Mouse (Mus musculus) E14TG2a.4 (cell line): ENCODE data around the gene Cpn2.

ENCODE experiments used
- H3K27me3 ChIP-seq: 2 replicates; pipeline ENCODE4 v1.6.1; 2014; ENCODE audit warnings: low read length, control low read depth; ENCODE audit not compliant: insufficient read depth
- H3K36me3 ChIP-seq: 2 replicates; pipeline ENCODE4 v1.6.1; 2014; ENCODE audit warnings: low read length, control low read depth; ENCODE audit not compliant: insufficient read depth
- H3K4me1 ChIP-seq: replicated peaks from 2 replicates; pipeline ENCODE4 v1.6.1; 2014; ENCODE audit warnings: low read depth, low read length, control low read depth
- H3K4me3 ChIP-seq: replicated peaks from 2 replicates; pipeline ENCODE4 v1.5.1; 2014; ENCODE audit warnings: mild to moderate bottlenecking, low read length
- H3K9me3 ChIP-seq: 2 replicates; pipeline ENCODE4 v1.6.1; 2014; ENCODE audit warnings: low read length, control low read depth
- CTCF ChIP-seq: conservative IDR thresholded peaks from 2 replicates; pipeline ENCODE4 v1.5.1; 2014; ENCODE audit warnings: low read length
- NANOG ChIP-seq: IDR thresholded peaks from 2 replicates; pipeline ENCODE4 v1.6.1; 2014; ENCODE audit warnings: borderline replicate concordance, low read length, mixed read lengths
- POU5F1 ChIP-seq: IDR thresholded peaks from 2 replicates; pipeline ENCODE4 v1.6.1; 2014; ENCODE audit warnings: low read length, borderline replicate concordance

Gene Cpn2

GRCm38 (mm10) chr16:30260012-30260635 is 7.2 kb downstream of the Cpn2 start:
- Histone ChIP-seq H3K9me3 (no peaks in the 10 kb centered on the region), H3K4me3 (no peak overlapping the region; the same call in 1 of the 2 replicates), H3K36me3 (no peaks in the 10 kb centered on the region), H3K4me1 (peaks cover 38% of the 10 kb centered on the region), H3K27me3 (peaks cover 11% of the 10 kb centered on the region; the same call in 1 of the 2 replicates)
- TF ChIP-seq NANOG (no peak), POU5F1 (no peak), CTCF (no peak)

- TF ChIP-seq NANOG (no peak), CTCF (no peak), POU5F1 (no peak)
Observed at GRCm38 (mm10) chr16:30259444-30259843, 7.9 kb downstream of the Cpn2 start.

GRCm38 (mm10) chr16:30258441-30258840 is 8.9 kb downstream of the Cpn2 start:
- Histone ChIP-seq H3K9me3 (no peaks in the 10 kb centered on the region), H3K4me3 (no peak overlapping the region), H3K27me3 (peaks cover 11% of the 10 kb centered on the region; the same call in 1 of the 2 replicates), H3K36me3 (no peaks in the 10 kb centered on the region), H3K4me1 (peaks cover 42% of the 10 kb centered on the region)
- no peak for TF ChIP-seq POU5F1
- no peak for TF ChIP-seq NANOG
- no peak for TF ChIP-seq CTCF

More at GRCm38 (mm10) chr16:30259444-30259843, 7.9 kb downstream of the Cpn2 start:
- Histone ChIP-seq H3K4me3 (no peak overlapping the region), H3K36me3 (no peaks in the 10 kb centered on the region), H3K9me3 (no peaks in the 10 kb centered on the region), H3K27me3 (peaks cover 11% of the 10 kb centered on the region; the same call in 1 of the 2 replicates), H3K4me1 (peaks cover 42% of the 10 kb centered on the region)

- TF ChIP-seq POU5F1 (no peak), NANOG (no peak), CTCF (no peak)
- no peaks in the 10 kb centered on the region for H3K36me3 ChIP-seq
- H3K4me3 ChIP-seq = no peak overlapping the region
Observed at GRCm38 (mm10) chr16:30257718-30258117, 9.6 kb downstream of the Cpn2 start.

GRCm38 (mm10) chr16:30255061-30255460 is 12.2 kb downstream of the Cpn2 start:
- H3K4me3 ChIP-seq = 0 out of 2 replicates have a peak overlapping the region, but pooled peaks have one; percentile 32
- TF ChIP-seq NANOG (no peak), POU5F1 (no peak), CTCF (no peak)
- no peaks in the 10 kb centered on the region for H3K9me3 ChIP-seq

More at GRCm38 (mm10) chr16:30257718-30258117, 9.6 kb downstream of the Cpn2 start:
- Histone ChIP-seq H3K27me3 (peaks cover 11% of the 10 kb centered on the region; the same call in 1 of the 2 replicates), H3K9me3 (no peaks in the 10 kb centered on the region), H3K4me1 (peaks cover 42% of the 10 kb centered on the region)

GRCm38 (mm10) chr16:30253900-30254299 is 13.4 kb downstream of the Cpn2 start:
- Histone ChIP-seq H3K4me1 (peaks cover 44% of the 10 kb centered on the region), H3K9me3 (no peaks in the 10 kb centered on the region), H3K4me3 (no peak overlapping the region), H3K36me3 (no peaks in the 10 kb centered on the region), H3K27me3 (peaks cover 27% of the 10 kb centered on the region)
- TF ChIP-seq CTCF (no peak), POU5F1 (no peak), NANOG (no peak)

More at GRCm38 (mm10) chr16:30255061-30255460, 12.2 kb downstream of the Cpn2 start:
- Histone ChIP-seq H3K4me1 (peaks cover 54% of the 10 kb centered on the region), H3K27me3 (peaks cover 23% of the 10 kb centered on the region), H3K36me3 (no peaks in the 10 kb centered on the region)

GRCm38 (mm10) chr16:30253374-30253773 is 13.9 kb downstream of the Cpn2 start:
- Histone ChIP-seq H3K4me3 (no peak overlapping the region), H3K27me3 (peaks cover 32% of the 10 kb centered on the region), H3K9me3 (no peaks in the 10 kb centered on the region), H3K36me3 (no peaks in the 10 kb centered on the region), H3K4me1 (peaks cover 39% of the 10 kb centered on the region)
- TF ChIP-seq CTCF (no peak), NANOG (no peak), POU5F1 (no peak)

GRCm38 (mm10) chr16:30252003-30252418 is 15.3 kb downstream of the Cpn2 start:
- no peaks in the 10 kb centered on the region for H3K36me3 ChIP-seq
- no peaks in the 10 kb centered on the region for H3K9me3 ChIP-seq
- H3K4me3 ChIP-seq = 0 out of 2 replicates have a peak overlapping the region, but pooled peaks have one; percentile 39
- peaks cover 33% of the 10 kb centered on the region for H3K27me3 ChIP-seq
- peaks cover 29% of the 10 kb centered on the region for H3K4me1 ChIP-seq
- TF ChIP-seq CTCF (peak; percentile 92), POU5F1 (no peak), NANOG (no peak)
